Mouse (Mus musculus): ENCODE results near the gene Tinagl1.
A peak's percentile ranks its signal among the peaks of the same experiment; 100 is the strongest.

Gene Tinagl1

DNA sequence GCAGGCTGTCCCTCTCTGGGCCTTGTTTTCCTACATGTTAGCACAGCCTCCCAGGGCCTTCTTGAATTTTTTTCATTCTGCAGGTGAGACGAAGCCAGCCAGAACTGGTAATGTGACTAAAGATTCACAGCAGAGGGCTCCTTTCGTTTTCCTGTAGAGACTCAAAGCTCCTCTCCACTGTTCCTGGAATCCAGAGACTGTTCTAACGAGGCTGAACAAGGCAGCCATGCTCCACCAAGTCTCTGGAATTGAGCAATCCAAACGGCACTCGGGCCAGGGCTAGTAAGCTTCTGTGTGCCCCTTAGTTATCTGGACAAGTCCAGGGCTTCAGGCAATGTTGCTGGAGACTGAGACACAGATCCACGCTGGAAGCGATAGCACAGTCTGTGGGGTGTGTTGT lies 2.6 kb upstream of the Tinagl1 start:
- no peak for DNase-seq (ENCODE audit: low read depth, low spot score)

DNA sequence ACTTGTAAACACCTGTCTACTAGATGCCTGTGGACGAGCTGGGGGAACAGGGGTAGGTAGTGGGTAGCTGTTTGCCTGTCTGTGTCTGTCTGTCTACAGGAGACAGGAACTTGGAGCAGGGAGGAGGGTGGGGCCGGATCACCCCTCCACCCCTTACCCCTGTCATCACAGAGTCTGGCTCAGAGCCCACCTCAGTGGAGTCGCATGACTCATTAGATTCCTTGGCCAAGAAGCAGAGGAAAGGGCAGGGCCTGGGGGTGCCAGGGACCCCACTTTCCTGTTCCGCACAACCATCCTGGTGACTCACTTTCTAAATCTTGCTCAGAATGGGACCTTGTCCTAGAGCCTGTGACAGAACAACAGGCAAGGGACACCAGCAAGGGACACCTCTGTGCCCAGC lies 2.2 kb upstream of the Tinagl1 start:
- no peak for DNase-seq (ENCODE audit: low read depth, low spot score)

DNA sequence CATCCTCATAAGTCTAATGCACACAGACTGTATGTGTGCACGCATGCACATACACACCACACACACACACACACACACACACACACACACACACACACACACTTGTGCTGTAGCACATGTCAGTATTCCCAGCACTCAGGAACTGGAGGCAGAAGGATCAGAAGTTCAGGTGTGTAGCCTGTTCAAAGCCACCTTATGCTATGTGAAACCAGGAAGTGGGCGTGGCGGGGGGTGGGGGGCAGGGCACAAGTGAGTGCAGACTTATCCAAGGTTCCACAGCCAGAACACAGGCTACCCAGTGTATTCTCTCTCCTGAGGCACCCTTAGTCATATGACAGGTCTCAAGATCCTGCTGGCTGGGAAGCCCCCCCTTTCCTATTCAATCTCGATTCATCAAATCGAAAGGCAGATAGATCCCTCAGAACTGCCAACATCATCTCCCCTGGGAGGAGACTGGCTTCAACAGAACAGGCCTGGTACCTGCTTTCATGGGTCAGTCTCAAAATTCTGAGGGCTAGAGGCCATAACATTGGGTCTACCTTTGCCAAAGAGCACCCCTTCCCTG lies 1.3 kb upstream of the Tinagl1 start:
- DNase-seq (ENCODE audit: low read depth, low spot score), result no peak

DNA sequence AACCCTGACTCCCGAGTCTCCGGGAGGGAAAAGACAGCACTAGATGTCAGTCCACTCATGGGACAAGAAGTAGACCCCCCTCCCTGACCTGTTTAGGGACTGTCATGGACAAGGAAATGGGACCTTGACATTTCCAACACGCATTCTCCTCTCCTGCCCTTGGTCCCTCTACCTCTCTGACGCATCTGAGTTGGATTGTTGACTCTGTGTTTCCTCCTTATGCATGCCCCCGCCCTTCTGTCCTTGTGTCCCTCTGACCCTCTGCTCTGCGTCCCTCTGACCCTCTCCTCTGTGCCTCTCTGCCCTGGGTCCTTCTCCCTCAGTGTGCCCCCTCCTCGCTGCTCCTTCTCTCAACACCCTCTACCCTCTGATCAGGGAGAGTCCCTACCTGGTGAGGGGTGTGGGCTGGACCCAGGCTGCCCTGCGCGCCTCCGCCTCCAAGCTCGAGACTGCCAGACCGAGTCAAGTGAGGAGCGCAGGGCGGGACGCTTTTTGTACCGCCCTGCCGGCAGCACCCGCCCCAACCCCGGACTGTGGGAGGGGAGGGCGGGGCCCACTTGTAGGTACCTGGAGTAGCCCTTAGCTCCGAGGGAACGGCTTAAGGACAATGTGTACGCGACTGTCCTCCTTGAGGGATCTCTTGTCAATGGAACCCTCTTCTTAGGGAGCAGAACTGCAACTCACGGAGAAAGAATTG lies 439 bp downstream of the Tinagl1 start:
- no peak for DNase-seq (ENCODE audit: low read depth, low spot score)

DNA sequence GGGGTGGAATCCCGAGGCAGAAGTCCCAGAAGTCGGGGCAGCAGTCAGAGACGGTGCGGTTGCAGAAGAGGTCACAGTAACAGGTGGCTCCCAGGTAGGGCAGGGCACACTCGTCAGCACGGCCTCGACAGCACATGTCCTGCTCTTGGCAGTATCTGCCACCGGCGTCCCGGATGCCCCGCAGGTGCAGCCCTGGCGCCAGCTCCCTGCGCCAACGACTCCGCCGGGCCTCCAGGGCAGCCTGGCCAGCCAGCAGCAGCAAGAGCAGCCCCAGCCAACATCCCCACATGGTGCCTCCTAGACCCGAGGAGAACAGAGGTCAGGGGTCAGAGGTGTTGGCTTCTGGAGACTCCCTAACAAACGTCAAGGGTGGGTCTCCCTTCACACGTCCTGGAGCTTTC lies 1.0 kb downstream of the Tinagl1 start:
- no peak for DNase-seq (ENCODE audit: low read depth, low spot score)

DNA sequence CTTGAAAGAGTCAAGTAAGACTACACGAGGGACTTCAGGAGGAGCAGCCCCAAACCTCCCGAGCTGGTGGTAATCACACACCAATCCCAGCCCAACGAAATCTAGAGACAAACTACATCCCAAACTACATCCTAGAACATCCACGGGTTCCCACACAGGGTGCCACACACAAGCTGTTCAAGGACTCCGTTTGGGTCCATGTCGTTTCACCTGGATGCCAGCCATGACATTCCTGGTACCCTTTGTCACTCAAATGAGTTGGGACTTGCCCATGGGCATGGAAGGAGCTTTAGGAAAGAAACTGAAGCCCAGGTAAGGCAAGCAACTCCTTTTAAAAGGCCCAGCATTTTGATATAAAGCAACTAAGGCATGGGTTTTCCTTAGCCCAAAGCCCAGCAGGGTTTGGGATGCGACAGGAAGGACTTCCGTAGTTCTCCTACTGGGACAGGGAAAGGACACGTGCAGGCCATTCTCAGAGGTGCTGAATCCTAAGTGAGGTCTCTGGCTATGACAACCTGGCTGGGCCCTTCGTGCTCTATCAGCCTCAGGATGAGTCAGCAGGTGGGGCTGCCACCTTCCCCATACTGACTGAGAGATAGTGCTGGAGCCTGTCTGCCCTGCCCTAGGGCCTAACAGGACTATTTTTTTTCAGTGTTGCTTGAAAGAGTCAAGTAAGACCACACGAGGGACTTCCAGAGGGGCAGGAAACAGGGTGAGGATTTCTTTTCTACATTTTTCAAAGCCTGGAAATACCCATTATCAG lies 1.7 kb downstream of the Tinagl1 start:
- DNase-seq (ENCODE audit: low read depth, low spot score), result no peak

DNA sequence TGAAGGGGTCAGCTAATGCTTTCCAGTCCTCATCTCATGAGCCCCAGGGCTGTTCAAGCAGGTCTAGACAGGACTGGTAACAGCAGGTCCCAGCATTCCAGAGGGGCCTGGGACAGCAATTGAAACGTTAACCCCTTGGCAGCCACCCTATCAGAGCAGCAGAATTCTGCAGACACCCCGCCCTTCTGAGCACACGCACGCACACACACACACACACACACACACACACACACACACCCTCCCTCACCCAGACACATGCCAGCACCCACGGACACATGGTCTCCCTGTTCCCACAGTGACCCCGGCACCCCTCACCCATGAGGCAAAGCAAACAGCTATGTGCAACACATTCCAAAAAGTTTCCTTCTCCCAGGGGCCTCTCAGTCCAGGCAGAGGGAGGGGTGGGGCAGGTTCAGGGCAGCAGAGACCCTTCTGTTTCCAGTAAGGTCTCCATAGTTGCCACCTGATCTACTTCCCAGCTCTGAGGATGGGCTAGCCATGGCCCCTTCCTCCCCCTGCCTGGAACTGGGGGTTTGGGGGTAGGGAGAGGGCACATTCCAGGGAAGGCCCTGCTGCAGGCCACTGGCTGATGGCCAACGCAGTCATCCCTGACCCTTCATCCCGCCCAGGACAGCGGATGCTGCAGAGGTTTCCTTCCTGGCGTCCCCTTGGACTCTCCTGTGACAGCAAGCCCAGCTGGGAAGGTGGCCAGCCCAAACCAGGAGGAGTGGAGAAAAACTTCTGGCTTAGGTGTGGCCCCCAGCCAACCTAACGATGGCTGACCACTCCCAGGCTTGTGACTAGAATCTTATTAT lies 2.8 kb downstream of the Tinagl1 start:
- peak; percentile 42 for DNase-seq (ENCODE audit: low read depth, low spot score)

DNA sequence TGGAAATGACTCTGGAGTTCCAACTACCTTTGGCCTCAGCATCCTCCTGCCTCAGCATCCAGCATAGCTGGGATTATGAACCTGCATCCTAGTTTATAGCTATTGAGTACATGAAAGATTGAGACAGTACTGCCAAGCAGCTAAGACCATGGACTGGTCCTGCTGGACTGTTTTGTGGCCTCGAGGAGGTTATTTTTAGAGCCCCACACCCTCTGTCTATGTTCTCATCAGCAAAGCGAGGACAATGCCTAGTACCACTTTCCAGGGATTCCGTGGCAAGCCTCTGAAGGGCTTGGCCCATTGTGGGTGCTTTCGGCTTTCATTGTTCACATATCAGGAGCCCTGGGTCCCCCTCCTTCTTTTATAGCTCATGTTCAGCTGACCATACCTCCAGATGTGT lies 4.6 kb downstream of the Tinagl1 start:
- no peak for DNase-seq (ENCODE audit: low read depth, low spot score)

DNA sequence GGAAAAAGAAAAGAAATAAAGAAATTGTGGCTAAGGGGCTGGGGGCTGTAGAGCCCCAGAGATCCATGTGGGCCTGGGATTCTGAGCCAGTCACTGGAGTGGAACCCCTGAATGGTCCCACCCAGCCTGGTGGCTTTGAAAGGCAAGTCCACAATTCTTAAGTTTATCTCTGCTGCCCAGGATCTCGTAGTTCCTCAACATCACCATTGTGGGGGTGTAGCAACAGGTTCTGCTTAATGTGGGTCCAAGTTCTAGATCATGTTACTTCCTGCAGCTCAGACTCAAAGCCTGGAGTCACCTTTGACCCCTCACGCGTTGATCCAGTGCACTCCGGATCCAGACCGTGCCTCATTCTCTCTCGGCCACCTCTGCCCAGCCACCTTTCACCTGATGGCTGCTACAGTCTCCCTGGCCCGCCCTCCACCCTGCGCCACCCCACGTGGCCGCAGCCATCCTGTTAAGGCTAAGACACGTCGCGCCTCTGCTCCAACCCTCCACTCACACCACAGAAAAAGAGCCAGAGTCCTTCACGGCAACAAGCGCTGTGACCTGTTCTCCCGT lies 5.4 kb downstream of the Tinagl1 start:
- no peak for DNase-seq (ENCODE audit: low read depth, low spot score)

DNA sequence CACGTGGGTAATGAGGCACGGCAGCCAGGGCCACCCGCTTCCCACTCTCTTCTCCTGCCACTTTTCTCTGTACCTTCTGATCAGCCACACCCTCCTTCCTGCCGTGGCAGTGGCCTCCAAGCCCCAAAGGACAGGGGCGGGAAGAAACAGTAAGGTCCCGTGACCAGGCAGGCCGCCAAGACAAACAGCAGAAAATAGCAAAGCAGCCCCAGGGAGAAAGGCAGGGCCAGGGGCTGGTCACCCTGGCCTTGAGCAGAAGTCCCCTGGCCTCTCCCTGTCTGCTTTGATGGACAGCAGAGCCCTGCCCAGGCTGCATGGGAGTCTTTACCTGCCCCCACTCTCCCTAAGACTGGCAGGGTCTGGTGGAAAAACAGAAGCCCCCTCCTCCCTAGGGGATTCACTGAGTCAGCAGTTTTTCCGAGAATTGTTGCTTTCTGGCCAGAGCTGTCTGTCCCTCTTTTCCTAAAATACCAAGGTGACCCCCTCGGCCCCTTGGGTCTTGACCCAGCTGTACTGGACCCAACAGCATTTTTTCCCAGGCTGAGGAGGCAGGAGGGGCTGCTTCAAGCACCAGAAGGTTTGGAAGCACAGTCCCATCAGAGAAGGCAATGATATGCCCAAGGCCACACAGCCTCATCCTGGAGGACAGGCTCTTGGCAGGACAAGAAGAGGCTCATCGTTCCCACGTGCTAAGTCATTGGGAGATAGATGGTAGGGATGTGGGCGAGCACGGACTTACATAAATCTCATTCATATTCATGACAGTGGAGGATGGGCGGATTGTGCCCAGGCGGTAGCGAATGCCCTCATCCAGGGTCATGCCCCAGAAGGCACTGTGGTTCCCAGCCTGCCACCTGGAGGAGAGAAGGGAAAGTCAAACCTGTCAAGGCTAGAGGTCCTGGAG lies 6.4 kb downstream of the Tinagl1 start:
- peak; percentile 58 for DNase-seq (ENCODE audit: low read depth, low spot score)

DNA sequence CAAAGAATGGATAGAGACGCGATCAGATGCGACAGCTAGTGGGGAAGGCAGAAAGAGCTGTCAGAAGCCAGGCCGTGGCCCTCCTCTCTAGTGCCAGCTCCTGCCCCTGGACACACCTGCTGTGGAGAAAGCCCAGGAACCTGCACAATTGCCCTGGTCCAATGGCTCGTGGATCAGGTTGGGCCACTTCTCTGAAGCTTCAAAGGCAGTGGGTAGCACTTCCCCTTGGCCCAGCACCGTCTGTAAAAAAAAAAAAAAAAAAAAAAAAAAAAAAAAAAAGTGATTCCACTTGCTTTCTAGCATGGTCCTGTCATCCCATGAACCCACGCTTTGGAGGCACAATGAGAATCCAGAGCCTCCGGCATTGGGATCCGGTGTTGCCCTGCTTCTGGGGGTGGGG lies 7.1 kb downstream of the Tinagl1 start:
- DNase-seq (ENCODE audit: low read depth, low spot score), result no peak

DNA sequence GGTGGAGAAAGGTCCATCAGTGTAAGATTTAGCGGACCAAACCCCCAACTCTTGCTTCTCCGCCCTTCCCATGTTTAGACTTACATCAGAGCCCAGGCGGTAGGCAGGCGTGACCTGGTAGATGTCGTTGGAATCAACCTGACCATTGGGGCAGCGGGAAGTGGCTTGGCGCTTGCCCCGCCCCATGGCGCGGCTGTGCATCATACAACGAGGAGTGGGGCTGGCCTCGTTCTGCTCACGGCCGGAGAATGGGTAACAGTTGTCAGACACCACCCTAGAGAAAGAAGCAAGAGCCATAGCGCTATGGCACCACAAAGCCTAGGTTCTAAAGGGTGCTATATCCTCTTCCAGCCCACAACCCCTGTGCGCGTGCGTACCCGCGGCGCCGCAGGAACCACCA lies 7.6 kb downstream of the Tinagl1 start:
- DNase-seq (ENCODE audit: low read depth, low spot score), result no peak

DNA sequence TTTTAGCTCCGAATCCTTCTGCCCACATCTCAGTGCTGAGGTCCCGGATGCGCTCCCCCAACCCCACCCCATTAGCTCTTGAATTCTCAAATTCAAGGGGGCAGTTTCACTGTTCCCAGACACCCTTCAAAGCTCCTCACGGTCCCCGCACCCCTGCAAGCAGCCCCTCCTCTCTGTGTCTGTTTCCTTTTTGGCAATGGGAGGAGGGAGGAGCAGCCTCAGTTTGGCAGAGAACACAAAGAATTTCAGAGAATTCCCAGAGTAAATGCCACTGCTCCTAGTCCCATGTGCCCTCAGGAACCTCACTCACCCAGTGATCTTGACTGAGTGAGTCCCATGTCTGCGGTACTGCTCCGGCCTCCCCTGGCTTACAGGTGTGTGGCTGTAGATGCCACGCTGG lies 8.3 kb downstream of the Tinagl1 start:
- no peak for DNase-seq (ENCODE audit: low read depth, low spot score)

DNA sequence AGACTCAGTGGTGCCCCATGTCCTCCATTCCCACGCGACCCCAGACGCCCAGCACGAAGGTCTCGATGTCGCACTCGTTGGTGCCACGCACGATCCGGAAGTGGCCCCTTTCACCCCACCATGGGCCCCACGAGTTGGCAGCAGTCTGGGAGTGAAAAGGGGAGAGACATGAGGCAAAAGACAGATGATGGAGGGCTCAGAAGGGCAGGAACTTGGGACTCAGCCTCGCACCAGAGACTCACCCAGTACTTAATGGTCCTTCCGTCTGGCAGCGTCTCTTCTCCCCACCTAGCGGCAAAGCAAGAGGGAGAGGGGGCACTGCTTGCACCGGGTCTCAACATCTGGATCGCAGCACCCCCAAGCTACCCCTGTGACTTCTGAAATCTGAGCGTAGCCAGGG lies 8.9 kb downstream of the Tinagl1 start:
- no peak for DNase-seq (ENCODE audit: low read depth, low spot score)

DNA sequence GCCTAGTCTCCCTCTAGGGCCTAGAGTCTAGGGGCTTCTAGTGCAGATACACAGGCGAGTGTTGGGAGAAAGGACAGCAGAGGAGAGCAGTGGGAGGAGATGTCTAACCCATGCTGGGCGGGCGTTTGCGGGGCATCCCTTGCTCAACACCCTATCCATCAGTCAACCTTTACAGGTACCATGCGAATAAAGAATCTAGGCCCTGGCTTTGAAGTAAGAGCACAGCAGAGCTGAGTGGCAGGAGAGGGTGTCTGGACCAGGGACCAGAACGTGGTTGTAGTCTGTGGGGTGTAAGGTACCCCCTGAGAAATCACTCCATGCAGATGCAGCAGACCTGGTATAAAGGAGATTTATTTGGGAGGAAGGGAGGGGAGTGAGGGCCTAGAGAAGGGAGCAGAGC lies 10.8 kb downstream of the Tinagl1 start:
- no peak for DNase-seq (ENCODE audit: low read depth, low spot score)

DNA sequence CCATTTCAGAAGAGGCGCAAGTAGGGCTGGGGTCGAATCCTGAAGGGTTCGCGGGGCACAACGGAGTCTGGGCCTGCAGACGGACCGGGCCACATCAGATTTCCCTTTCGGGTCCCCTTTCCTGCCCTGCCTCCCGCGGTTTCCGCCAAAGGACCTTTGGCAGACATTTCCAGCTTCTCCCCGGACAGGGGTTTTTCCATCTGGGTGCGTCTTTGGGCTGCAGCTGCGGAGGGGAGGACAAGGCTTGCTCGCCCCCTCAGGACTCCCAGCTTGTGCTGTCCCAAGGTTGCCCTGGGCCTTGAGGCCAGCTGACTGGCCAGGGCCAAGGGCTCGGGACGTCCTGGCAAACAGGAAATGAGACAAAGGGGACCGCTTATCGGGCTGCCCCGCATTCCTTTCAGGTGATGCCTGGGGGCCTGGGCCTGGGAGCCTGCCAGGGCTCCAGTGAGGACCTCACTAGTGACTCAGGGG lies 11.5 kb downstream of the Tinagl1 start:
- no peak for DNase-seq (ENCODE audit: low read depth, low spot score)

DNA sequence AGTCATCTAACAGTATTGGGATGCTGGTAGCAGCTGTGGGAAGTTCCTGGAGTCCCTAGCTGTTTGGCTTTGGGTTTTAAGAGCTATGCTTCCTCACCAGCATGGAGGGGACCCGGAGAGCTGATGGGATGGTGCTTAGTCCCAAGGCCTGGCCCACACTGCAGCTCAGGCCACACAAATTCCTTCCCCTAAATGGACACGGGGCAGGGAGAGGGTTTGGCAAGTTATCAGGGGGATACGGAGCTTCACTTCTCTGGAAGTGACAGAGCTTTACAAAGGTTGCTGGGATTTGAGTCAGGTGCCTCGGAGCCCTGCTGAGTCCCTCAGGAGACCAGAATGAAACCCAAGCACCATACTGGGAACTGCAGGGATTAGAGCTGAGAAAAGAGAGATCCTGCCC lies 13.6 kb downstream of the Tinagl1 start:
- DNase-seq (ENCODE audit: low read depth, low spot score), result no peak

DNA sequence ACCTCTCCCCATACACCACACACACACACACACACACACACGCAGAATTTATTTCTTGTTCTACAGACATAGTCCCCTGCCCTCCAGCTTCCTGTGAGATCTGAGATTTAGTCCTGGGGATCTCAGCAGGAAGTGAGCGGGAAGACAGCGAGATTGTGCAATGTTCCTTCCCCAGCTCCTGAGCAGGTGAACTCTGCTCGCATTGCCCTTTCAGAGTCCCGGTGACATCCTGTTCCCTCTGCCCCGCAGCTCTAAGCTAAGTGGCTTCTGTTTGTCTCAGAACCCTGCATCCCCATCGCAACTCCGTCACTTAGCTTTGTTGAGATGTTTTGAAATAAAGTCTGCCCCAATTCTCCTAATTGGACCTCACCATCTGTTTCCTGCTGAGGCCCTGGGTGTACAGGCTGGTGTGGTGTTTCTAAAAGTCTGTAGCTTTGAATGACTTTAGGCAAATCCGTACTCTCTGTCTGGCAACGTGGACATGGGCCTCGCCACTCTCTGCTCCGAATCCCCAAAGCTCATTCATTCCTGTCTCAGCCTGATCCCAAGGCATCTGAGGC lies 18.0 kb downstream of the Tinagl1 start:
- DNase-seq (ENCODE audit: low read depth, low spot score), result no peak

DNA sequence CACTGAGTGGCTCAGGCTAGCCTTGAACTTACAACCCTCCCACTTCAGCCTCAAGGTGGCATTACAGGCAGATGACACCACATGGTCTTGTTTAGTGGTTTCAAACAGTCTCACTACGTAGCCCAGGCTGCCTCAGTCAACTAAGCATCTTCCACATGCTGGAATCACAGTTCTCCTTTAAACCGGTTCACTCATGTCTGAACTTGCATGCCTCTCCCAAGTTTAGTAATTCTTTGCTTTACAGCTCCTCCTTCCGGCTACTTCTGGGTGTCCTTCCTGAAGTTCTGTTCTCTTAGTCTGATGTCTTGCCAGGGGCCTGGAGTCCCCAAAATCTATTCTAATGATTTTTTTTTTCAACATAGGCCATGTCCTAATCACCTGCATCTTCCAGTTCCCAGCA lies 20.7 kb downstream of the Tinagl1 start:
- DNase-seq (ENCODE audit: low read depth, low spot score), result no peak

DNA sequence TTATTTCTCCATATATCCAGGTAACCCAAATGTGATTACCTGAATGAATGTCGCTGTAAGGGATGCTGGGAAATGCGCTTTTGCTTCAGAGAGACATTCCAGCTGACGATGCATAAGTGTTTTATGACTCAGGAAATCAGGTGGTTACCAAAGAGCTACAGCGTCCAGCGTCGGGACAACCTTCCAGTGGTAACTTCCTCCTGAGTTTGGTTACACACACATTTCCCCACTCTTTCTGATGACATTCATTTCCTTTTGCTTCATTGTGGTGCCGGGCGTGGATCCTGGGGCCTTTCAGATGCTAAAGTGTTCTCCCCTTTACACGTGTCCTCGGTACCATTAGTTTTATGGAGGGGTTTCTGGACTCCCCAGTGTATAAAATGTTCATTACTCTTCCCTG lies 26.5 kb downstream of the Tinagl1 start:
- DNase-seq (ENCODE audit: low read depth, low spot score), result no peak
